Mouse (Mus musculus): ENCODE measurements at regions not wholly inside any gene's neighbourhood (a gene's known extent, or its start where the extent isn't known, plus 50 kb on each side); places are given as distances from the start of the nearest gene placed in this dataset.

DNA sequence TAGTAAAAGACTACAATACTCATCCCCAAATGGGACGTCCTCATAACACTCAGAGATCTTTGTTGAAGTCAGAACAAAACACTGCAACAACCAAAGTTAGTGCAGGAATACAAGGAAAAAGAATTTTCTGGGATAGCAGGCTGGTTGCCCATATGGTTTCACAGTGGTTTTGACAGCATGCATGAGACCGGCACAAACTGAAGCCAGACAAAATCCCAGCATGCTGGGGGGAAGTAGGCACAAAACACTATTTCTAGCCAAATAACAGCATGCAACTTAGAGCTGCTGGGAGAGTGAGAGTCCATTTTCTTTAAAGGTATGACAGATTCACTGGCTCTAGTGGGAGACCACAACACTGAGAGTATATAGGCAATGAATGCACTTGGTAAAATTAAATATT, 619.1 kb upstream of the Manea start:
- no peak for ATAC-seq (ENCODE audit: low FRiP score, low TSS enrichment)
- H3K9me3 ChIP-seq (ENCODE audit: control insufficient read depth, low read length) = no peaks in the 10 kb centered on the region
- no peak overlapping the region for H3K4me2 ChIP-seq (replicated peaks; ENCODE audit: low read depth)
- no peaks in the 10 kb centered on the region for H3K4me1 ChIP-seq (replicated peaks; ENCODE audit: control insufficient read depth, insufficient read depth)
- no peak for DNase-seq (ENCODE audit: low spot score)
- 88% methylated on average over 2 of the region's 2 CpGs for WGBS
- no peak overlapping the region for H3K4me3 ChIP-seq (ENCODE audit: low read depth, low read length)
- no peaks in the 10 kb centered on the region for H3K27me3 ChIP-seq (ENCODE audit: control insufficient read depth, insufficient read depth, low read length)
- no peak overlapping the region for H3K27ac ChIP-seq (replicated peaks)
- H3K36me3 ChIP-seq (ENCODE audit: control insufficient read depth, insufficient read depth, low read length) = no peaks in the 10 kb centered on the region
- TF ChIP-seq EP300 (optimal IDR thresholded peaks at IDR 0.05) (no peak), CTCF (IDR thresholded peaks at IDR 0.05; ENCODE audit: low read depth) (no peak)
- no peak overlapping the region for H3K9ac ChIP-seq (ENCODE audit: low read length)

DNA sequence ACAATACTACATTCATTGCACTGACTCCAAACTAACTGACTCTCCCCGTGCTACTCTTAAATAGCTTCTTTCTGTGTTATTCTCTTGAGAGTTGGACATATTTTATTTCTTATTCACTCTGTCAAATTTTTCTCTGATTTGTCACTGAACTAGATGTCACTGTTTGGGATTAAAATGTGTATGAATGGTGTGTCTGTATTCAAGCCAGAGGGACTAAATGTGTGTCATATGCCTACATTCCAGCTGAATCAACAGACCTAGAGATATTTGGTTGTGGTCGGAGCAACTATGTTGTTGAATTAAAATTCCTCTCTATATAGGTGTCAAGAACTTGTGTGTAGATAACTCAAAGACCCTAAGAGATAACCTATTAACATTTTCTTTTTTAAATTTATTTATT, 618.2 kb upstream of the Manea start:
- no peak for ATAC-seq (ENCODE audit: low FRiP score, low TSS enrichment)
- H3K4me2 ChIP-seq (replicated peaks; ENCODE audit: low read depth) = no peak overlapping the region
- no peak for DNase-seq (ENCODE audit: low spot score)
- no peak overlapping the region for H3K27ac ChIP-seq (replicated peaks)
- no peak overlapping the region for H3K4me3 ChIP-seq (ENCODE audit: low read depth, low read length)
- no peaks in the 10 kb centered on the region for H3K36me3 ChIP-seq (ENCODE audit: control insufficient read depth, insufficient read depth, low read length)
- no peaks in the 10 kb centered on the region for H3K9me3 ChIP-seq (ENCODE audit: control insufficient read depth, low read length)
- no peaks in the 10 kb centered on the region for H3K4me1 ChIP-seq (replicated peaks; ENCODE audit: control insufficient read depth, insufficient read depth)
- no peak overlapping the region for H3K9ac ChIP-seq (ENCODE audit: low read length)
- WGBS = 65% methylated on average over 2 of the region's 2 CpGs
- H3K27me3 ChIP-seq (ENCODE audit: control insufficient read depth, insufficient read depth, low read length) = no peaks in the 10 kb centered on the region
- TF ChIP-seq EP300 (optimal IDR thresholded peaks at IDR 0.05) (no peak), CTCF (IDR thresholded peaks at IDR 0.05; ENCODE audit: low read depth) (no peak)

DNA sequence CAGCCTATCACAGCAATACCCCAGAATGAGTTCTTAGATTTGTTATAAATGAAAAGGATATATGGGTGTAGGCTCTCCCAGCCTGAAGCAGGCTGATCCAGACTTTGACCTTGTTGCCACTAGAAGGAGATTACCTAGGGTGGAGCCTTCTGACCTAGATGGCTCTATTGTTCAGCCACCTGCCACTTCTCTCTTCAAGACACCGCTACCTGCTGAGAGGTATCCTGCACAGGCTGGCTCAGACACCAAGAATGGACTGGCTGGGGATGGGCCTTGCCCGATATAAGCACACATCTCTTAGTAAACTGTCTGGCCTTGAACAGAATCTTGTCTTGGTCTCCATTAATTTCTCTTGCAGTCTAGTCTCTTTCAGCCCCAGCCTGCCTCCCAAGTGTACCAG, 597.9 kb upstream of the Manea start:
- DNase-seq (ENCODE audit: low spot score) (no peak), ATAC-seq (ENCODE audit: low FRiP score, low TSS enrichment) (no peak)
- TF ChIP-seq EP300 (optimal IDR thresholded peaks at IDR 0.05) (no peak), CTCF (IDR thresholded peaks at IDR 0.05; ENCODE audit: low read depth) (no peak)
- Histone ChIP-seq H3K9me3 (ENCODE audit: control insufficient read depth, low read length) (no peaks in the 10 kb centered on the region), H3K4me3 (ENCODE audit: low read depth, low read length) (no peak overlapping the region), H3K9ac (ENCODE audit: low read length) (no peak overlapping the region), H3K27ac (replicated peaks) (no peak overlapping the region), H3K36me3 (ENCODE audit: control insufficient read depth, insufficient read depth, low read length) (no peaks in the 10 kb centered on the region), H3K4me1 (replicated peaks; ENCODE audit: control insufficient read depth, insufficient read depth) (no peaks in the 10 kb centered on the region), H3K4me2 (replicated peaks; ENCODE audit: low read depth) (no peak overlapping the region), H3K27me3 (ENCODE audit: control insufficient read depth, insufficient read depth, low read length) (no peaks in the 10 kb centered on the region)
- WGBS = 83% methylated on average over 2 of the region's 2 CpGs

DNA sequence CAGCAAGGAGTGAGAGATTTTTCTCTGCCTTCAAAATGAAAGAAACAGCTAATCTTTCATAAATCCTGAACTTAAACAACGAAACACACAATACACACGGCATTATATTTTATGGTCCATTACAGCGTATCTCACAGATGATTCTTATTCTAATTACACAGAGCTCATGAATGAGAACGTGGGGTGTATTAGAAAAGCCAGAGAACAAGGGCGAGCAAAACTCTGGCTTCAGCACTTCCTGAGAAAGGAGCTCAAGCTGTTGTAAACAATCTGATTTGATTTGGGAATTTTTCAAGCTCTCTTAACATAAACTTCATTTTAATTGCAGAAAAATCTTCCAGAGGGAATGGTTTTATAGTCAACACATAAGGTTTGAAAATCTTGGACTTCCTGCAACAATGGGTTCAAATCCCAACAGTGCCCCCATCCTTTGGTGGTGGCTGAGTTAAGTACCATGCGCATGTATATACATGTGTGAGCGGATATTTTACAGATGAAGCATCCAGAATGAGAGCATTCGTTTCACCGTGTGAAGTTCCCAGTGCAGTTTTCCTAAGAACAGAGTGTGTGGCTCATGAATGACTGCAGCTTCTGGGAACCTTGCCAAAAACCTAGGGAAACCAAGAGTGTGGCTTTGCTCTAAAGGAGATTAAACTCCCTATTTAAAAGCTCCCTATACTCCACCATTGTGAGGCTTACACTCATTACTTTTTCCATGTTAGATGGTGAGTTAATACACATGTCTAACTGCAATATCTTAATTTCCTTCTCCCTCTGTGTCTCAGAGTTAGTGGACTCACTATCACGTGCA, 587.5 kb upstream of the Manea start:
- Histone ChIP-seq H3K4me2 (replicated peaks; ENCODE audit: low read depth) (no peak overlapping the region), H3K9ac (ENCODE audit: low read length) (no peak overlapping the region)
- no peak for ATAC-seq (ENCODE audit: low FRiP score, low TSS enrichment)

DNA sequence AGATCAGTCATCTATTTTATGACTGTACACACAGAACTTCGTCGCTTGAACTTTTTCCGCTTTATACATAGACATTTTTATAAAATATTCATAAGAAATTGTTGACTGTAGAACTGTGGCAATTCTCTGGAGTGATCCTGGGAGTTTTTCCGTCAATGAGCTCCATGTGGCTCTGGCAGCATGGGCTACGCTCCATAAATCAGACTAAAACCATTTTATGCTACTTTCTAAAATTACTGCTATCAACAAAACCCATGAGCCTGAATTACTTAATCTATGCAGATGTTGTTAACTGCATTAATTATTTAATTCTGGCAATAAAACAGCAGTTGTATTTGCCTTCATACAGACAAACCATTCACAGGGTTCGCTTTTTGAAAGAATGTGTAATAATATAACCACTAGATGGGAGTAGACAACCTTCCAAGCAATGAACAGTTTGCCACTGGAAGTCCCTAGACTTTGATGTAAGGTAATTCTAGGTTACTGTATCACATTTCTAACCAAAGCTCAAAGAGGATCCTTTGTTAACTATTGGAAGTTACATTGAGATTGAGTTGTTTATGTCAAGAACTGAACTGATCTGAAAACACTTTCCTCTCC, 583.3 kb upstream of the Manea start:
- Histone ChIP-seq H3K9me3 (ENCODE audit: control insufficient read depth, low read length) (no peaks in the 10 kb centered on the region), H3K36me3 (ENCODE audit: control insufficient read depth, insufficient read depth, low read length) (no peaks in the 10 kb centered on the region), H3K27me3 (ENCODE audit: control insufficient read depth, insufficient read depth, low read length) (no peaks in the 10 kb centered on the region), H3K4me2 (replicated peaks; ENCODE audit: low read depth) (no peak overlapping the region), H3K4me3 (ENCODE audit: low read depth, low read length) (no peak overlapping the region), H3K4me1 (replicated peaks; ENCODE audit: control insufficient read depth, insufficient read depth) (no peaks in the 10 kb centered on the region), H3K9ac (ENCODE audit: low read length) (no peak overlapping the region), H3K27ac (replicated peaks) (no peak overlapping the region)
- WGBS = 63% methylated on average over 6 of the region's 6 CpGs
- no peak for DNase-seq (ENCODE audit: low spot score)
- TF ChIP-seq EP300 (optimal IDR thresholded peaks at IDR 0.05) (no peak), CTCF (IDR thresholded peaks at IDR 0.05; ENCODE audit: low read depth) (peak; percentile 73)
- no peak for ATAC-seq (ENCODE audit: low FRiP score, low TSS enrichment)

More for the DNA sequence above, 587.5 kb upstream of the Manea start:
- no peaks in the 10 kb centered on the region for H3K36me3 ChIP-seq (ENCODE audit: control insufficient read depth, insufficient read depth, low read length)
- H3K4me1 ChIP-seq (replicated peaks; ENCODE audit: control insufficient read depth, insufficient read depth) = no peaks in the 10 kb centered on the region
- no peaks in the 10 kb centered on the region for H3K9me3 ChIP-seq (ENCODE audit: control insufficient read depth, low read length)
- H3K27ac ChIP-seq (replicated peaks) = no peak overlapping the region
- no peak overlapping the region for H3K4me3 ChIP-seq (ENCODE audit: low read depth, low read length)
- no peaks in the 10 kb centered on the region for H3K27me3 ChIP-seq (ENCODE audit: control insufficient read depth, insufficient read depth, low read length)
- no peak for DNase-seq (ENCODE audit: low spot score)
- TF ChIP-seq EP300 (optimal IDR thresholded peaks at IDR 0.05) (no peak), CTCF (IDR thresholded peaks at IDR 0.05; ENCODE audit: low read depth) (no peak)
- 26% methylated on average over 10 of the region's 10 CpGs for WGBS

DNA sequence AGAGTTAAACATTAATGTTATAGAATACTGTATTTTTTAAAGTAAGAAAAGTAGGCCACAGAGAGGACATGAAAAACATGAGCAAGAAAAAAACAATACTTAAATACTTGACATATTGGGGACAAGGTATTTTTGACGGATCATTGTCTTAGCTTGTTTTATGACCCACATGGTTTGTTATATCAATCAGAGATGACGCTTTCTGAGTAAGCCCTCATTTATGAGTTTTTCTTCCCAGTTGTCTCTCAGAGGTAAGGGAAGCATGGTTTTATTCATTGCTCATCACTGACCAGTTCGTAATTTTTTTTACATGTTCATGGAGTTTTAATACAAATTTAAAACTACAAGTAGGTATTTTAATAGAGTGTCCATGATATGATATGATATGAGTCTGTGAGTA, 579.4 kb upstream of the Manea start:
- DNase-seq (ENCODE audit: low spot score) (no peak), ATAC-seq (ENCODE audit: low FRiP score, low TSS enrichment) (no peak)

More for the DNA sequence above, 579.4 kb upstream of the Manea start:
- no peaks in the 10 kb centered on the region for H3K4me1 ChIP-seq (replicated peaks; ENCODE audit: control insufficient read depth, insufficient read depth)
- no peak overlapping the region for H3K4me3 ChIP-seq (ENCODE audit: low read depth, low read length)
- no peak overlapping the region for H3K9ac ChIP-seq (ENCODE audit: low read length)
- no peak for TF ChIP-seq CTCF (IDR thresholded peaks at IDR 0.05; ENCODE audit: low read depth)
- TF ChIP-seq EP300 (optimal IDR thresholded peaks at IDR 0.05) = no peak
- H3K36me3 ChIP-seq (ENCODE audit: control insufficient read depth, insufficient read depth, low read length) = no peaks in the 10 kb centered on the region
- H3K27me3 ChIP-seq (ENCODE audit: control insufficient read depth, insufficient read depth, low read length) = no peaks in the 10 kb centered on the region
- no peak overlapping the region for H3K27ac ChIP-seq (replicated peaks)
- 75% methylated on average over 3 of the region's 3 CpGs for WGBS
- H3K9me3 ChIP-seq (ENCODE audit: control insufficient read depth, low read length) = no peaks in the 10 kb centered on the region
- no peak overlapping the region for H3K4me2 ChIP-seq (replicated peaks; ENCODE audit: low read depth)
